Mouse (Mus musculus) CH12.LX (cell line): ENCODE measurements at regions not wholly inside any gene's neighbourhood (a gene's known extent, or its start where the extent isn't known, plus 50 kb on each side); places are given as distances from the start of the nearest gene placed in this dataset.

ENCODE experiments used
- CHD2 ChIP-seq: IDR thresholded peaks from 2 replicates; pipeline ENCODE4 v1.6.1; 2011; ENCODE audit warnings: low read length, improper control_type of control experiment
- CTCF ChIP-seq, 2 experiments: IDR thresholded peaks in 1 of 2; conservative IDR thresholded peaks in 1 of 2; 2 replicates each; pipeline ENCODE4 v1.5.1; 2011 to 2012; ENCODE audit warnings: low read depth in 2 of 2, low read length in 2 of 2, improper control_type of control experiment in 1 of 2, inconsistent platforms in 1 of 2, mild to moderate bottlenecking in 1 of 2, moderate library complexity in 1 of 2
- ELF1 ChIP-seq: IDR thresholded peaks from 2 replicates; pipeline ENCODE4 v1.6.1; 2014; ENCODE audit warnings: low read depth, mild to moderate bottlenecking, inconsistent platforms, low read length, improper control_type of control experiment
- GABPA ChIP-seq: IDR thresholded peaks from 2 replicates; pipeline ENCODE4 v1.6.1; 2012; ENCODE audit warnings: low read depth, low read length, improper control_type of control experiment, inconsistent platforms; ENCODE audit not compliant: insufficient replicate concordance
- HCFC1 ChIP-seq: IDR thresholded peaks from 2 replicates; pipeline ENCODE4 v1.6.1; 2012; ENCODE audit warnings: low read depth, mild to moderate bottlenecking, inconsistent platforms, low read length, improper control_type of control experiment
- IRF4 ChIP-seq: IDR thresholded peaks from 2 replicates; pipeline ENCODE4 v1.6.1; 2014; ENCODE audit warnings: low read depth, mild to moderate bottlenecking, inconsistent platforms, low read length, improper control_type of control experiment
- JUN ChIP-seq: IDR thresholded peaks from 2 replicates; pipeline ENCODE4 v1.6.1; 2011; ENCODE audit warnings: low read depth, mild to moderate bottlenecking, low read length, improper control_type of control experiment, moderate library complexity; ENCODE audit not compliant: insufficient read depth
- MXI1 ChIP-seq: IDR thresholded peaks from 2 replicates; pipeline ENCODE4 v1.6.1; 2011; ENCODE audit warnings: mild to moderate bottlenecking, low read depth, low read length, improper control_type of control experiment
- MYC ChIP-seq: IDR thresholded peaks from 2 replicates; pipeline ENCODE4 v1.6.1; 2011; ENCODE audit warnings: low read depth, mild to moderate bottlenecking, improper control_type of control experiment, low read length
- NRF1 ChIP-seq: IDR thresholded peaks from 2 replicates; pipeline ENCODE4 v1.6.1; 2014; ENCODE audit warnings: low read depth, mild to moderate bottlenecking, inconsistent platforms, low read length, improper control_type of control experiment, moderate library complexity
- POLR2A ChIP-seq: IDR thresholded peaks from 2 replicates; pipeline ENCODE4 v1.6.1; 2011; ENCODE audit warnings: low read depth, mild to moderate bottlenecking, improper control_type of control experiment, low read length
- RCOR1 ChIP-seq: conservative IDR thresholded peaks from 2 replicates; pipeline ENCODE4 v1.6.1; 2012; ENCODE audit warnings: low read depth, mild to moderate bottlenecking, inconsistent platforms, low read length, improper control_type of control experiment
- SIN3A ChIP-seq: IDR thresholded peaks from 2 replicates; pipeline ENCODE4 v1.6.1; 2012; ENCODE audit warnings: low read length, improper control_type of control experiment, inconsistent platforms
- ZNF384 ChIP-seq: IDR thresholded peaks from 2 replicates; pipeline ENCODE4 v1.6.1; 2012; ENCODE audit warnings: low read depth, low read length, improper control_type of control experiment, inconsistent platforms

DNA sequence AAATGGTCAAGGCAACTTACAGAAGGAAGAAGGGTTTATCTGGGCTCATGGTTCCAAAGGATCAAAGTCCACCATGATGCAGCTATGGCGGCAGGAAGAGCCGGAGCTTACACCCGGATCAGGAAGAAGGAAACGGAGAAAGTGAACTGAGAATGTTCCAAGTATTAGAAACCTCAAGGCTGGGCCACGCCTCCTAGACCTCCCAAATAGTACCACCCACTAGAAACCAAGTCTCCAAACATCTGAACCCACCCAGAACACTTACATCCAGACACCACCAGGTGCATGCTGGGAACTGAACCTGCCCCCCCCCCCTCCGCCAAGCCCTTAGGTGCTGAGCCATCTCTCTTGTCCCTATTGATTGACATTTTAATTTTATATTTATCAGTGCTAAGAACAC is 59.3 kb upstream of the Ier5l start:
- TF ChIP-seq POLR2A (no peak), CTCF (conservative IDR thresholded peaks at IDR 0.05 in 1 of 2, IDR thresholded peaks at IDR 0.05 in 1 of 2; ENCODE audit: low read depth in 2 of 2, low read length in 2 of 2) (no peak), ZNF384 (no peak), MYC (no peak), NRF1 (no peak), RCOR1 (no peak), HCFC1 (no peak), CHD2 (no peak), GABPA (no peak), JUN (no peak), MXI1 (no peak), IRF4 (no peak), SIN3A (no peak), ELF1 (no peak)
